Mouse (Mus musculus) layer of hippocampus, adult 9-10 months (tissue): ENCODE results near the gene Wfikkn2.
A peak's percentile ranks its signal among the peaks of the same experiment; 100 is the strongest.

Source experiments
- DNase-seq: peaks from one replicate; pipeline ENCODE4 v3.0.0; 2022; ENCODE audit warnings: low spot score

The Wfikkn2 gene

DNA sequence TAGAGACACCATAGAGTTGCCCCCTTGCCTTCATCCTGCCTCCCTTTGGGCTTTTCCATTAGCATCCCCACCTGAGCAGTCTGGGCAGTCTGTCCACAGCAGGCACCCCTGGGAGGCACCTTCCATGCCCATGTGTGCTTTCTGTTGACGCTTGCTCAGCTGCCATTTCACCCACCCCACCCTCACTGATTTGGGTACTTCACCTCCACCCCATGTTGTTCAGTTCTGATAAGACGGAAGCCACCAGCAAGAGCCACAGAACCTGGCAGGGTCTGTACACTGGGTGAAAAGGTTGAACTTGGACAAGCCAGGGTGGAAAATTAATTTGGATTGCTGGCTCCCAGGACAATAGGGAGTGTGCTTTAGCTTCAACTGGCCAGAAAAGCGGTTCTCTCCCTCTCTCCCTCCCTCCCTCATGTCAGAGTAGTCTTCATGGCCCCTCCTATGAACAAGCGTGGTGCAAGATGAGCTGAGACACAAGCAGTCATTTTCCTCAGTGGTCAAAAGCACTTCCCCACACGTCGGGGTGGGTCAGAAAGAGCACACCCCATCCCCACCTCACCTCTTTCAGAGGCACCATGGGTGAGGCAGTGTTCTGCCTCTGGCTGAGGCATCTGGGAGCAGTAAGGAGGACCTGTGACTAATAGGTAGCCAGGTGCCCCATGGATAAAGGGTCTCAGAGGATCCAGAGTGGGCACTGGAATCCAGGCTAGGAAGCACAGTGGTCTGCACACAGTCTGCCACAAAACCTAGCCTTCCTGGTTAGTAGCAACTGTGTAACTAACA is 16.0 kb upstream of the Wfikkn2 start:
- DNase-seq = no peak

DNA sequence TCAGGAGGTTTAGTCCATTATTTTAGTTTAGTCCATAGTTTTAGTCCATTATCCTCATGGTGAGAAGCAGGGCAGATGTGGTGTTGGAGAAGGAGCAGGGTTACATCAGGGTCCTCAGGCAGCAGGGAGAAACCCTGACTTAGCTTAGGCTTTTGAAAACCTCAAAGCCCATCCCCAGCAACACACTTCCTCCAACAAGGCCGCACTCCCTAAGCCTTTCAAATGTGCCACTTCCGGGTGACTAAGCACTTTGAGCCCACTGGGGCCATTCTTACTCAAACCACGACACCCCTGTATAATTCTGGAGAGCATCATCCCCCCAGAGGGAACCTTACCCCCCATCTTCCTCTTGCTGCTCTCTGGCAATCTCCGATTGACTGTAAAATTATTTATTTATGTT is 14.0 kb upstream of the Wfikkn2 start:
- no peak for DNase-seq

DNA sequence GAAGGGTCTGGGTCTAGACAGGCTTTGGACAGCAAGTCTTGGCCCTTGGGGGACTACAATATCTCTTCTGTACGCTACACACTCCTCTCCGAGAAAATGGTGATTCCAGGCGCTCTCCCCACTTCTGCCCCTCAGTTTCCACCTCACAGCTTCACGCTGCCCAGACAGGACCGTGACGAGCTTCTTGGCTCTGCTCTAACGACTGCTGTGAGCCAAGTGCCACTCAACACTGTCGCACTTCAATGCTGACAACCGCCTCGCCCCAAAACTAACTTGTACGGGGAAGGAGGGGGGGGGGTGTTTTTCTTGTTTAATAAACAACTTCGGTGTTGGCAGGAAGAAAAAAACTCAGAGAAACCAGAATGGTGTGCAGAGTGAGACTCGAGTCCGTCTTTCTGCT is 12.2 kb upstream of the Wfikkn2 start:
- DNase-seq = no peak

DNA sequence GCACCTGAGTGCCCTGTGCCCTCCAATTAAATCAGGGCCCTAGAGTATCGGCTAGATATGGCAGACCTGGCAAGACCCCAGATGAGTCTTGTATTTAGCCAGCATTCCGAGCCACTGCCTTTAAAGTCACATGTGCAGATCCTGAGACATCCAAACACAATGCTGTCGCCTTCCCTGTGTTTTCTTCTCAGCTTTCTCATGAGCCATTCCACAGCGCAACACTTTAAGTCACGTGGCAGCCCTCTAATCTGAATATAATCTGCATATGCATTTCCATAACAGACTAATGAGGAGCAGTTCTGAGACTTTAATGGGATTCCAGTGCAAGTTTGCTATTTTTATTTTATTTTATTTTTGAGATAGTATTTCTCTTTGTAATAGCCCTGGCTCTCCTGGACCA is 9.9 kb upstream of the Wfikkn2 start:
- no peak for DNase-seq

DNA sequence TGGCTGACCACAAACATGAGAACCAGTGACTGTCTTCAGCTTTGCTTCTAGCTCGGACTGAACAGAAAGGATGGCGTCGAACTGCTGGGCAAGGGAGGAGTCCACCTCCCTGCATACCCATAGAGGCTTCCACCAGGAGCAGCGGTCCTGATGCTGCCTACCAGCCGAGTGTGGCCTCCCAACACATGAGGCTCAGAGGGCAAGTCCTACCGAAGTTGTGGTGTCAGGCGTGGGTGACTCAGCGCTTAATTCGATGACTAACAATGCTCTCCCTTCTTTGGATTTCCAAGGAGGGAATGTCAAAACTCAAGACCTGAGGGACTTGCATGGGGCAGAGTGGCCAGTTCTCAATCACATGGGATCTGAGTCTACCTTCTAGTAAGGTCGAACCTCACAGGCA is 7.9 kb upstream of the Wfikkn2 start:
- DNase-seq = no peak

DNA sequence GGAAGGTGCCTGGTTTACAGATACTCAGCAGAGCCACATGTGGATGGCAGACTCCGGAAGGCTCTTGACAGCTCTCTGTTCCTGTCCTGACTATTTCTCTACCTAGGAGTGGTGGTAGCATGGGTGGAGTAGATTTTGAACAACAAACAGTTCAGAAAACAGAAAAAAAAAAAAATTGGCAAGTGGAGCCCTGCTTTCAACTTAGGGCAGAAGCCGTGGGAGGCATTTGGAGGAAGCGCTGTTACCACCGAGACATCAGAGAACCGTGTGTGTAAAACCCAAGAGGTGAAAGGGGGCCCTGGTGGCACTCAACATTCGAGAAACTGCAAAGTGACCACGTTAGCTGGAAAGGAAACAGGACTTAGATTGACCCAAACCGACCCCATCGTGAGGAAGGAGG is 7.4 kb upstream of the Wfikkn2 start:
- no peak for DNase-seq

DNA sequence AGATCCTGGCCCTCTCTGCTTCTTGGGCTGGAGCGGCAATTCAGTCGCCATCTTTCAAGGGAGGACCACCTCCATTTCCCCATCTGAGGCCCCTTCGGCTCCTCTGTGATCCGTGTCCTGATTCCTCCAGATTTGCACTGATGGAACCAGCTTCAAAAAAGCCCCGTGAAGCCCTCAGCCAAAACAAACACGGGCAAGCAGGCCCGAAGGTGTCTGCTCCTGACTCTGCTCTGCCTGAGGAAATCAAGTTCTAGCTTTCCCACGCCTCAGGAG is 920 bp upstream of the Wfikkn2 start:
- DNase-seq = no peak

DNA sequence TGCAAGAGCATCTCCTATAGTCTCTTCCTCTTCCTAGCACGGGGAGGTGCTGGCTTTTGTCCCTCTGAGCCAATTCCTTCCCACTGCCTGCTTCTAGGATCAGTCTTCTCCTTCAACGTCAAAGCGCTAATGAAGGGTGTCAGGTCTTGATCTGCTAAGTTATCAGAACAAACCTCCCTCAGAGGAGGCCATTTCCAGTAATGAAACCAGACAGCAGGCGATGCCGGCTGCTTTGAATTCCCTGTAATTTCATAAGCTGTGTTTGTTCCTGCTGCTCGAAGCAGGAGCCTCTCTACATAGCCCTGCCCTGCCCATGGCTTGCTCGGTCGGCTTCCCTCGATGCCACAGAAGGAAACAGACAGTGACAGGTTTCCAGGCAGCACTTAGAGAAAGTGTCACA is 1.4 kb downstream of the Wfikkn2 start:
- no peak for DNase-seq

DNA sequence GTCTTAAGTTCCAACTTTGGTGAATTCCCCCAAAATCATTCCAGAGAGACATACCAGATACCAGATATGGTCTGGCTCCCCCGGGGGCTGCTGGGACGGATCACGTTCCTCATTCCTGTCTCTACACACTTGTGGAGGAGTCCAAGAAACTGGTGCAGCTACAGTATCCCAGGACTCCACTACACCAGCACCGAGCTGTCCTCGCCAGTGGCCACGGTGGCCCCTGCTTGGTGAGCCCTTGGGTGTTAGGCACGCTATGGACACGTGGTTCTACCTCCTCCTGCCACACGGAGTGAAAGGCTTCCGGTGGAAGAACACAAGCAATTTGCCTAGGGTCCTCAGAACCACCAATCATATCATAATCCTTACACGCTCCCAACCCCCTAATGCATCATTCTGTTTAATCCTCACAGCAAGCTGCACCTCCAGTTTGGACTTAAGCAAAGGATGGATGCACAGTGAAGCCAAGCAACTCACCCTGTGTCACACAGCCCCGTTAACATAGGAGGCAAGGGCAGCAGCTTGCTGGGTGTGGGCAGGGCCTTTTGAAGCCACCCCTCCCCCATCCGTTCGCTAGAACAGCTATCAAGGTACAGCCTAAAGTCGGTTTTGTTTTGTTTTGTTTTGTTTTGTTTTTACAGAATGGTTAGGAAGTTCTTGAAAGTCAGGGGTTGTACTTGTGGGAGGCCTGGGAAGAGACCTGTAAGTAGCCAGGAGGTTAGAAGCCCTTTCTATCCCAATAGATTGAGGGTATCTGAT is 2.2 kb downstream of the Wfikkn2 start:
- no peak for DNase-seq

DNA sequence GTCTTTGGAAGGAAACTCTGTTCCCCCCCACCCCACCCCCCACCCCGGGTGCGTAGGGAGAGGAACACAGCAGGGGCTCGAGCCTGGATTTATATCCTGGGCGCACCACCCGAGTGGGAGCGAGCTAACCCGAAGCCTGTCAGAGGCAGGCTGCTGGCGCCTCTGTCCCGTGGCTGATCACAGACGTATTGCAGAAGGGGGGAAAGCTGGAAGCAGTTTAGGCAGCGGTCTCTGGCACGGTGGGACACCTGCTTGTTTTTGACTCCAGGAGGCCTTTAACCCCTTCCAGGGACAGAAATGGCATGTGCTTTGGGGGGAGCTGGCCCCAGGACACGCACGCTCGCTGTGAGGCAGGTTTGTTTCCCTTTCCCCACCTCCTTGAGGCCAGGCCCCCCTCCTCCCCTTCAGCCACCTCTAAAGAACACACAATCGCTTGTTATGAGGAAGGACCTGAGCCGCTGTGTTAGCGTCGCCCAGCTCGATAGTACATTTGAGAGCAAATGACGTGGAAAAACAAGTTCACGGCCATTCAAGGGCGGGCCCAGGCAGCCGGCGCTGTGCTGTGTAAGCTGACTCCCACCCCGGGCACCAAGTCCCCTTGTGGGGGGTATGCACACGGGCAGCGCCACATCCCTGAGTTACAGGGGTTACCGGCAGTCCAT is 2.9 kb downstream of the Wfikkn2 start:
- DNase-seq = no peak

DNA sequence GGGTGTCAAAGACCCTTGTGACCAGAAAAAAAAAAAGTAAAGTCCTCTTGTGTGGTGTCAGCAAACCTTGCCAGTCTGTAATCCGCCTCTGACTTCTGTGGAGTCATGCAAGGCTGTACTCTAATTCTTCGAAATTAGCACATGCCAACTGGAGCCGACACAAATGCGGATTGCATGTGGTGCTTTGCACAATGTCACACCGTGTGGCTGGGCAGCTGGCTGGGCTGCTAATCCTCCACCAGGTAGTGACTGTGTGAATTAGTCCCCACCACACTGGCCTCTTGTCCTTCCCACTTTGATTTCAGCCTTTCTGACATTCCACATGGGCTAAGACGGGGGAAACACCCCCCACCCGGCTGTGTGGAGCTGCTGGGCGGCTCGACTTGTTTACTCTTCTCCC is 6.1 kb downstream of the Wfikkn2 start:
- DNase-seq = no peak

DNA sequence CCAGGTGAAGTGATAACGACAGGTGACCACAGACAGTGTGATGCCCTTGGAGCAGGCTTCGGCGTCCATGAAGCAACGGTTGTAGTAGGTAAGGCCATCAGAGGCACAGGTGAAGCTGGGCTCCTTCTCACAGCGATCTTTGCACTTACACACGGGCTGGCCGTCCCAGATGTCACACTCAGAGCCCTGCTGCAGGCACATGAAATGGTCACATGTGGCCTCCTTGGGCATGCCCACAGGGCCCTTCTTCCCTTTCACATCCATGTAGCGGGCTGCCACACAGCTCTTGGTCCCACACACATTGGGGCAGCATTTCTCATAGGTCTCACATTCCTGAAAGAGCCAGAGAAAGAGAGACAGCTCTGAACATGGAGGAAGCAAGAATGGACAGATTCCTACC is 7.0 kb downstream of the Wfikkn2 start:
- no peak for DNase-seq

DNA sequence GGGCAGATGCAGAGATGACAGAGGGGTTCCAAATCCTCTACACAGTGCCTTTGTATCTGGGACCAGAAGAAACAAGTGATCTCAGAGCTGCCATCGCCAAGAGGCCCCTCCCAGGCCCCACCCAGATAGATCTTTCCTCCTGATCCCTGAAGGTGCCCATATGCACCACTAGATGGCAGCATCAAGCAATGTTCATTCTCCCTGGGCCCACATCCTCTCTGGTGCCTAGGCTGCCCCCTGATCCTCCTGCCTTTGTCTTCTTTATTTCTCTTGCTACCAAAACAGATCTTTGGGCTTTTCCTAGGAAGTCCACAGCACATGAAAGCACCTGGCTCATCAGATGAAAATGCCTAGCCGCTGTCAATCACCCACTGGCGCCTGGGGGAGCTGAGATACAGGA is 9.7 kb downstream of the Wfikkn2 start:
- peak; percentile 81 for DNase-seq

DNA sequence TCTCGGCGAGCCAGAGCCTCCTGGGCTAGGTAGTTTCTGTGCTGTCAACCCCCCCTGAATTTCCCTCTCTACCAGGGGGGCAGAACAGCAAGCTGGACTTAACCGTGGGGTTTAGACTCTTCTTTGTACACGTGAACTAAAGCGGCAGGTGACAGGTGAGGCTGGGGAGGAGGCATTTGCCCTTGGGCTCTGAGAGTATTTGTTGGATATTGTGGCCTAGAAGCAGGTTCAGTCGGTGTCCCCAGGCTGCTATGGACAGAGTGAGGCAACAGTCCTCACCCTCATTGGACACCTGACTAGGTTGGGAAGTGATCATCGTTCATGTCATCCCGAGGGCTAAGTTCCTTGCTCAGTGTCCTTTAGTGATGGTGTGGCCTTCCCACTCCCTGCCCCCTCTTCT is 10.9 kb downstream of the Wfikkn2 start:
- no peak for DNase-seq

DNA sequence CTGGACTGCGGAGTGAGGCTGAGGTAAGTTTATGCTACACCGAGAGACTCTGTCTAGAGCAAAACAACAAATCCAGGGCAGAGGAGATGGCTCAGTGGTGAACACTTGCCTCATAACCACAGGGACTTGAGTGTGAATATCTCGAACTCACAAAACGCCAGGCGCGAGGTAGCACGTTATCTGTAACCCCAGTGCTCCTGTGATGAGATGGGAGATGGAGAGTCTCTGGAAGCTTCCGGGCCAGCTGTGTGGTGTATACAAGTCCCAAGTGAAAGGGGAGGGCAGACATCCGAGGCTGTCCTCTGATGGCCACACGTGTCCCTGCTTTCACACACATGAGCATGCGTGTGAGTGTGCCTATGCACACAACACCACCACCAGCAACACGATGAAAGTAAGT is 11.4 kb downstream of the Wfikkn2 start:
- no peak for DNase-seq

DNA sequence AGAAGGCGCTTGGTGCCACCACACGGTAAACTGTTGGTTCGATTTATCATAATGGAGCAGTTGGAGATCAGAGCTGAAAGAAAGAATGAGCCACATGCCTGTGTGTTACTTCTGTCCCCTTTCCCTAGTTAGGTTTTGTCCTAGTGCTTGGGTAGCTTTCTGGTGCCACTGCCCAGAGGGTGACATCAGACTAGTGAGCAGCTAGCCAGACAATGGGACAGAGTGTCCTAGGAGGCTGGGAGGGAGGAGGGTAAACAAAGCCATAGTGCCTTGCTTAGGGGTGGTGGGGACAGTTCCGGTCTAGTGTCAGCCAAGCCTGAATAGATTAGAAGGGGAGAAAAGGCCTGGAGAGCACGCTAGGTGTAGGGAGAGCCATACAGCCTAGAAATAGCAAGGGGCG is 12.4 kb downstream of the Wfikkn2 start:
- DNase-seq = no peak

DNA sequence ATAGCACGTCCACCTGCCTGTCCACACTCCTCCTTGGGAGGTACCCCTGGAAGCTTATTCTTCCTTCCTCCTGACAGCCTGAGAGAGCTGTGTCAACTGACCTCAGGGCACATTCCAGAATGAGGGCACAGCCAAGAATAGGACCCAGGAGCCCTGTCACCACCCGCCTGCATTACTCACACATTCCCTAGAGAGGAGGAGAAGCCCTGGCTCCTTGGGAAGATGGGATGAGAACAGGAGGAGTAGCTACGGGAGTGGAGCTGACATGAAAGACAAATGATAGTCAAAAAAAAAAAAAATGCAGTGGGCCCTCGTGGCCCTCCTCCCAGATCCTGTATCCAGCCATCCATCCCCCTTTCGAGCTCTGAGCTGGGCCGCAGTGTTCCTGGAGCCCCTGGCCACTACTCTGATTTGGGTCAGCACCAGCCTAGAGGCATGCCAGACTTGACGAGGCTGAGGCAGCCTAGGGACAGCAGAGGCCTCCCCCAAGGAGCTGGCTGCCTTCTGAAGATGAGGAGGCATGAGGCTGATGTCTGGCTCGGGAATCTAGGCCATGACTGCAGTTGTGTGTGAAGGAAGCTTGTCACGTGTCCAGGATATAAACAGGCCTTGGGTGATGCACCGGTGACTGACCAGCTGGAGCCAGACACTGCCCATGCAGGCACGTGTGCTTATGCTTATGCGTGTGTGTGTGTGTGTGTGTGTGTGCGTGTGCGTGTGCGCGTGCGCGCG is 13.8 kb downstream of the Wfikkn2 start:
- DNase-seq = no peak

DNA sequence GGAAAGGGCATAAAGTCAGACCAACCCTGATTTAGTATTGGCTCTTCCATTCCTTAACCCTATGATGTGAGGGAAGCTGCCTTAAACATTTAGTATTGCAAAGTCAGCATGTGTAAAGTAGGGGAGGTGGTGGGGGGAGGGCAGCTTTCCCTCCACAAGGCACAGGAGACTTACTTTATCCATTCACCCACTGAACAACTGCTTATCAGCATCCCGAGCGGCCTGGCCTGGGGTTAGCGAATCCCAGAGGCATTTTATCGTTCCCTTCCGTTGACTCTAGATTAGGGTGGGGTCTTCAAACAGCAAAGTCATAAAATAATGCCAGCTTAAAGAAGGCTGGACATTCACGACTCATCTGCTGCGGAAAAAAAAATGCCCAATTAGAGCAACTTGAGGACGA is 15.6 kb downstream of the Wfikkn2 start:
- DNase-seq = no peak

DNA sequence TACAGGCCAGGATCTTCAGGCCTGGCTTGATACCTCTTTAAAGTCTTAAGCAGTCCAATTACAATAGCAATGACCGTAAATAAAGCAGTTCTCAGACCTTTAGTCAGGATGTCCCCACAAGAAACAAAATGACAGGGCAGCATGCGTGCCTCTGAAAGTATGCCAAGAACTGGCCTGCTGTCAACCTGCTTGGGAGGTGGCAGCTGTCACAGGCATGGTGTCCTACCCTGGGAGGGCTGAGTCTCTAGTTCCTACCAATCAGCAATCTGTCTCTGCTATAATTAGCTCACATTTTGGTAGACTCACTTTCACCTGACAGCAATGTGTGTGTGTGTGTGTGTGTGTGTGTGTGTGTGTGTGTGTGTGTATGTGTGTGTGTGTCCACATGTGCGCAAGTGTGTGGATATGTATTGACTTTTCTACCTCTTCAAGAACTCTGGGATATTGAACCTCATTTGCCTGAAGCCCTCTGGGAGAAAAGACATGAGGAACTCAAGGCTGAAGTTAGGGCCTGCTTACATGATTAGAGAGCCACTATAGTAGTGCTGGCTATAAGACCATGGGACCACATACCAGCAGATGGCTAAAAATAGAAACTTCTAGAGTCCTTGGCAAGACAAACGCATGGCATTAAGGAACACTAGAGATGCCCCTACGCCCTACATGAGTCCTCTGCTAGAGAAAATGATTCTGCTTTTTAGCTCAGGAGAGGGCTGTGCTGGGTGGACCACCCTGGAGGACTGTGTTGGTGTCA is 16.4 kb downstream of the Wfikkn2 start:
- DNase-seq = no peak

DNA sequence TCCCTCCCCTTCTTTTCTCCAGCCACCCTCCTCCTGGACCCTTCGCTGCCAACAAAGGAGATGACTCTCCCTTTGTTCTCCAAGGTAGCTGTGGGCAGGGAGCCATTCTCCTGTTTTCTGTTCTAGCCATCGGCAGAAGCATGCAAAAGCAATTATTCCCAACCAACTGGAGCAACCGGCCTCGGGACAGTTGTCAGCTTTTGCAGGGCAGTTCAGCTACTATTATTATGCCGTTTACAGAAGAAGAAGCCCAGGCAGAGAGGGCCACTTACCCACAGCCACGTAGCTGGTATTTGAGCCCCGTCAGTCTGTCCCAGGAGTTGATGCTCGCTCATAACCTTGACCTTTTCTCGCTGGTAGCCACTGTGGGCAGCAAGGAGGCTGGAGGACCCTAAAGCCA is 17.4 kb downstream of the Wfikkn2 start:
- DNase-seq = no peak

DNA sequence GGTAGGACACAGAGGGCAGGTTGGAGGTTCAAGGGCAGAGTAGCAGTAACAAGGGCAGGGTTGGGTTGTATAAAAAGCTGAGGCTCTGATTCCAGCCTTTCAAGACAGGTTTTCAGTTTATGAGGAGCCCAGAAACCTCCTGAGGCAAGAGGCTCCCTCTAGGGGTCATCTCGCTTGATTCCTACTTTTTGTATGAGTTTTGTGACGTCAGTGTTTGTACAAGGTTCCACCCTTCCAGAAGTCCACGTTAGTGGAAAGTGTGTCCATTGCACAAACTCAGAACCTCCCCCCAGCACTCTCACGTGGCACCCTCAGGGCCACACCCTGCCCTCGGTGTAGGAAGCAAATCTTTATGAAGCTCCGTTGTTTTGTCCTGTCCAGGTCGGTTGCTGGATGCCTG is 19.8 kb downstream of the Wfikkn2 start:
- no peak for DNase-seq

DNA sequence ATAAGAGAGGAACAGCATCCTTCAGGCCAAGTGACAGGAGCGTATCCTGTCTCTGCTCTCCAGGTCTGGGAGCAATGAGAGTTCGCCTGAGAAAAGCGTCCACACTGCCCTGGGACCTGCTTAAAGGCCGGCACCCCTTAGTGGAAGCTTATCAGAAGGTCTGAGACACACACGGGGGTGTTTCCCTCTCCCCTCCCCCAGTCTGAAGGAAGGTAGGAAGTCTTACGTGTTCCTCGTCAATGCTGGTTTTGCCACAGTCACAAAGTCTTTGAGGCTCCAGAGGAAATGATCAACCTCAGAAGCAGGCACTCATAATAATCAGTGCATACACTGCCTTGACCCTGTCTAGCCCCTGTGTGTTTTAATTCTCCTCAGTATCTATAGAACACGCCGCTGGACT is 22.3 kb downstream of the Wfikkn2 start:
- DNase-seq = no peak
